Mouse (Mus musculus): ENCODE data around the gene Thsd4. TPM values are rescaled to one million over a fixed set of nuclear protein-coding genes. Genes with fewer than 3 reads are reported as not detected.

The Thsd4 gene
- polyA plus RNA-seq, 1 experiment = 9.0 TPM

- WGBS = 91% methylated on average over 5 of the region's 5 CpGs
- TF ChIP-seq CTCF (IDR thresholded peaks at IDR 0.05; ENCODE audit: extremely low read depth, insufficient read length, insufficient replicate concordance, low read depth, low read length) = no peak
- TF ChIP-seq POLR2A (IDR thresholded peaks at IDR 0.05; ENCODE audit: low read depth, low read length) = no peak
- Histone ChIP-seq H3K27ac (ENCODE audit: insufficient read depth, low read depth, low read length) (no peak overlapping the region), H3K4me1 (ENCODE audit: control insufficient read depth, insufficient read depth, insufficient read length, low read length) (no peaks in the 10 kb centered on the region), H3K36me3 (ENCODE audit: control insufficient read depth, insufficient read depth, low read length) (no peaks in the 10 kb centered on the region), H3K27me3 (ENCODE audit: control insufficient read depth, insufficient read depth, low read length) (no peaks in the 10 kb centered on the region), H3K4me3 (ENCODE audit: low read depth, low read length) (no peak overlapping the region)
Measured at GRCm38 (mm10) chr9:60053117-60053516, 468.7 kb downstream of the Thsd4 start.

DNA sequence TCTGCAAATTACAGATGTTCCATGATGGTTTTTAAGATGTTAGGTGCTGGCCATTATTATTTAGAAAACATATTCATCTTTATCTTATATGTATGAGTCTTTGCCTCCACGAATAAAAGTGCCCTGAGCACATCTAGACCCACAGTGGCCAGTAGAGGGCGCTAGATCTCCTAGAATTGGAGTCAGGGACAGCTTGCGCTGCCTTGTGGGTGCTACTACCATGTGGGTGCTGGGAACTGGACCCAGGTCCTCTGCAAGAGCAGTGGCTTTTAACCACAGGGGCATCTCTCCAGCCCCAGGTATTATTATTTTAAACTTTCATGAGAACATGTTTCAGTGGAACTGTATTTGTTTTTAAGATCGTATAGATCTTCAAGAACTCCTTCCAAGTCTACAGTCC is 469.4 kb downstream of the Thsd4 start:
- TF ChIP-seq CTCF (IDR thresholded peaks at IDR 0.05; ENCODE audit: extremely low read depth, insufficient read length, insufficient replicate concordance, low read depth, low read length) (peak; percentile 42; the same call in 1 of the 2 replicates), POLR2A (IDR thresholded peaks at IDR 0.05; ENCODE audit: low read depth, low read length) (no peak)
- no peaks in the 10 kb centered on the region for H3K4me1 ChIP-seq (ENCODE audit: control insufficient read depth, insufficient read depth, insufficient read length, low read length)
- no peaks in the 10 kb centered on the region for H3K27me3 ChIP-seq (ENCODE audit: control insufficient read depth, insufficient read depth, low read length)
- no peak overlapping the region for H3K4me3 ChIP-seq (ENCODE audit: low read depth, low read length)
- 76% methylated on average over 4 of the region's 4 CpGs for WGBS
- H3K36me3 ChIP-seq (ENCODE audit: control insufficient read depth, insufficient read depth, low read length) = no peaks in the 10 kb centered on the region
- no peak overlapping the region for H3K27ac ChIP-seq (ENCODE audit: insufficient read depth, low read depth, low read length)

DNA sequence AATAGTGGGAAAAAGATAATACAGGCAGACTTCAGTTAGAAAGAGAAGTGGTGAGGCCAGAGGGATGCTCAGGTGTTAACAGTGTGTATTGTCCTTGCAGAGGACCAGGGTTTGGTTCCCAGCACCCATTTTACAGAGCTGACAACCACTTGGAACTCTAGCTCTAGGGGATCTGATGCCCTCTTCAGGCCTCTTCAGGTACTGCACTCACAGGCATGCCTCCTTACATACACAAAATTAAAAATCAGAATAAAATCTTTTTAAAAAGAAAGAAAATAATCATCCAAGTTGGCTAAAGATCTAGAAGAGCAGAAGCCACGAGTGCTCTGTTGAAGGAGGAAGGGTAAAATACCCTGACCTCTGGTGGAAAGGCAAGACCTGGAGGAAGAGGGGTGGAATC is 478.7 kb downstream of the Thsd4 start:
- Histone ChIP-seq H3K36me3 (ENCODE audit: control insufficient read depth, insufficient read depth, low read length) (no peaks in the 10 kb centered on the region), H3K4me3 (ENCODE audit: low read depth, low read length) (no peak overlapping the region), H3K27ac (ENCODE audit: insufficient read depth, low read depth, low read length) (no peak overlapping the region), H3K4me1 (ENCODE audit: control insufficient read depth, insufficient read depth, insufficient read length, low read length) (no peaks in the 10 kb centered on the region), H3K27me3 (ENCODE audit: control insufficient read depth, insufficient read depth, low read length) (no peaks in the 10 kb centered on the region)
- 86% methylated on average over 1 of the region's 1 CpGs for WGBS
- no peak for TF ChIP-seq POLR2A (IDR thresholded peaks at IDR 0.05; ENCODE audit: low read depth, low read length)

DNA sequence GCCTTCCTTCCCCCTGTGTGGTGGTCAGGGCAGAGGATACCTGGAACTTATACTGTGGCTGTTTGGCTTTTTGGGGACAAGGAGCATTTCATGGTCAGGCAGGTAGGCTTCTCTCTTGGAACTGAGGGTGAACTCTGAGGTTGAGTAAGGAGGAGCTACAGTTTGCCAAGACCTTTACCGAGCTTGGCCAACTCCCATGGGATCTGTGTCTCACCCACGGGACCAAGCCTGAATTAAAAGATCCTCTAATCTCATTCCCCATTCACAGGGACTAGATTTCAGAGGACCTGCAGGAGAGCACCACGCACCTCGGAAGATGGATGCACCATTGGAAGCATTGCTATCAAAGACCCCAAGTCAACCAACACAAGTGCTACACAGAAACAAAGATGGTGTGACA is 487.0 kb downstream of the Thsd4 start:
- 91% methylated on average over 4 of the region's 4 CpGs for WGBS
- Histone ChIP-seq H3K4me1 (ENCODE audit: control insufficient read depth, insufficient read depth, insufficient read length, low read length) (no peaks in the 10 kb centered on the region), H3K4me3 (ENCODE audit: low read depth, low read length) (no peak overlapping the region), H3K27me3 (ENCODE audit: control insufficient read depth, insufficient read depth, low read length) (no peaks in the 10 kb centered on the region), H3K36me3 (ENCODE audit: control insufficient read depth, insufficient read depth, low read length) (no peaks in the 10 kb centered on the region), H3K27ac (ENCODE audit: insufficient read depth, low read depth, low read length) (no peak overlapping the region)
- TF ChIP-seq POLR2A (IDR thresholded peaks at IDR 0.05; ENCODE audit: low read depth, low read length) (no peak), CTCF (IDR thresholded peaks at IDR 0.05; ENCODE audit: extremely low read depth, insufficient read length, insufficient replicate concordance, low read depth, low read length) (no peak)

DNA sequence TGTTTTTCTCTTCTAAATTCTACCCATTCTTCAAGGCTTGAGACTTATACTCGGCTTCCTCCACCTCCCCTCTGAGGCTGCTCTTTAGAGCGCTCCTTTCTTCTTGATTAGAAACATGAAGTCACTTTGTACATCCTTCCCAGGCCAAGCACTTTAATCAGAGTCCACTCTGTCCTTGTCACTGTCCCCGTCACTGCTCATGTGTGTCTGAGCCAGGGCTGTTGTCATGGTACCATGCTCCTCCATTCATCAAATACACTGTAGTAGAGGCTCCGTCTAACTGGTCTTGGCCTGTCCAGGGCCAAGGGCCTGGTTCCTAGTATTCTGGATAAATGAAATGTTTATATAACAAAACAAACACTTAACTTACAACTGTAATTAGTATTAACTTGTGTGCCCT is 494.6 kb downstream of the Thsd4 start:
- Histone ChIP-seq H3K27ac (ENCODE audit: insufficient read depth, low read depth, low read length) (no peak overlapping the region), H3K36me3 (ENCODE audit: control insufficient read depth, insufficient read depth, low read length) (no peaks in the 10 kb centered on the region), H3K27me3 (ENCODE audit: control insufficient read depth, insufficient read depth, low read length) (no peaks in the 10 kb centered on the region), H3K4me3 (ENCODE audit: low read depth, low read length) (no peak overlapping the region), H3K4me1 (ENCODE audit: control insufficient read depth, insufficient read depth, insufficient read length, low read length) (no peaks in the 10 kb centered on the region)
- TF ChIP-seq CTCF (IDR thresholded peaks at IDR 0.05; ENCODE audit: extremely low read depth, insufficient read length, insufficient replicate concordance, low read depth, low read length) (no peak), POLR2A (IDR thresholded peaks at IDR 0.05; ENCODE audit: low read depth, low read length) (no peak)
- 81% methylated on average over 4 of the region's 4 CpGs for WGBS

DNA sequence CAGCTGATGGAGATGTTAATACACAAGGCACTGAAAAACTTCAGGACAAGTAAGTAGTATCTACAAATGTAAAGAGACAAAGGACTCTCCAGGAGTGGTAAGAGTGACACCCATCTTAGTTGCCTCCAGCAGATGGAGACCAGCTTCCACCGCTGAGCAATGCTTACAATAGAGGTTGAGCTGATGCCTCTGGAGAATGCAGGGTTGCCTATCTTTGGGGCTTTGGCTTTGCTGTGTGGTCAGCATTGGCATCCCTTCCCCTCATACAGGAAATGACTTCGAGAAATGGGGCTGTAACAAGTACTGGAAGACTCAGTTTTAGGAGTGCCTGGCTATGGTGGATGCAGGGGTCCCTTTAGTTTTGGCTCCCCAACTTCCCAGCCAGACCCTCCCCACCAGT is 495.1 kb downstream of the Thsd4 start:
- TF ChIP-seq POLR2A (IDR thresholded peaks at IDR 0.05; ENCODE audit: low read depth, low read length) (no peak), CTCF (IDR thresholded peaks at IDR 0.05; ENCODE audit: extremely low read depth, insufficient read length, insufficient replicate concordance, low read depth, low read length) (no peak)
- H3K27ac ChIP-seq (ENCODE audit: insufficient read depth, low read depth, low read length) = no peak overlapping the region
- no peaks in the 10 kb centered on the region for H3K4me1 ChIP-seq (ENCODE audit: control insufficient read depth, insufficient read depth, insufficient read length, low read length)
- no peak overlapping the region for H3K4me3 ChIP-seq (ENCODE audit: low read depth, low read length)
- H3K27me3 ChIP-seq (ENCODE audit: control insufficient read depth, insufficient read depth, low read length) = no peaks in the 10 kb centered on the region
- WGBS = 77% methylated on average over 2 of the region's 2 CpGs
- H3K36me3 ChIP-seq (ENCODE audit: control insufficient read depth, insufficient read depth, low read length) = no peaks in the 10 kb centered on the region

GRCm38 (mm10) chr9:60025919-60026318 is 495.9 kb downstream of the Thsd4 start:
- H3K27ac ChIP-seq (ENCODE audit: insufficient read depth, low read depth, low read length) = no peak overlapping the region
- TF ChIP-seq POLR2A (IDR thresholded peaks at IDR 0.05; ENCODE audit: low read depth, low read length) = no peak
- TF ChIP-seq CTCF (IDR thresholded peaks at IDR 0.05; ENCODE audit: extremely low read depth, insufficient read length, insufficient replicate concordance, low read depth, low read length) = no peak
- 88% methylated on average over 6 of the region's 6 CpGs for WGBS

GRCm38 (mm10) chr9:60024971-60025370 is 496.9 kb downstream of the Thsd4 start:
- Histone ChIP-seq H3K27ac (ENCODE audit: insufficient read depth, low read depth, low read length) (no peak overlapping the region), H3K36me3 (ENCODE audit: control insufficient read depth, insufficient read depth, low read length) (no peaks in the 10 kb centered on the region), H3K4me1 (ENCODE audit: control insufficient read depth, insufficient read depth, insufficient read length, low read length) (no peaks in the 10 kb centered on the region), H3K27me3 (ENCODE audit: control insufficient read depth, insufficient read depth, low read length) (no peaks in the 10 kb centered on the region), H3K4me3 (ENCODE audit: low read depth, low read length) (no peak overlapping the region)
- WGBS = 33% methylated on average over 5 of the region's 5 CpGs
- no peak for TF ChIP-seq POLR2A (IDR thresholded peaks at IDR 0.05; ENCODE audit: low read depth, low read length)
- no peak for TF ChIP-seq CTCF (IDR thresholded peaks at IDR 0.05; ENCODE audit: extremely low read depth, insufficient read length, insufficient replicate concordance, low read depth, low read length)

More at GRCm38 (mm10) chr9:60025919-60026318, 495.9 kb downstream of the Thsd4 start:
- Histone ChIP-seq H3K36me3 (ENCODE audit: control insufficient read depth, insufficient read depth, low read length) (no peaks in the 10 kb centered on the region), H3K27me3 (ENCODE audit: control insufficient read depth, insufficient read depth, low read length) (no peaks in the 10 kb centered on the region), H3K4me3 (ENCODE audit: low read depth, low read length) (no peak overlapping the region), H3K4me1 (ENCODE audit: control insufficient read depth, insufficient read depth, insufficient read length, low read length) (no peaks in the 10 kb centered on the region)

Measured in small intestine, adult 2 months (tissue).